Mouse (Mus musculus) stomach, embryonic 14.5 days (tissue): ENCODE results near the gene Paqr7. TPM values are rescaled to one million over a fixed set of nuclear protein-coding genes. Genes with fewer than 3 reads are reported as not detected.

ENCODE experiments used
- ATAC-seq: fragments of 200-750 bp; cut with Nextera tagmentation; 2 replicates; pipeline ENCODE4 v1.8.0; 2017; ENCODE audit warnings: low read depth, moderate TSS enrichment; ENCODE audit not compliant: insufficient number of reproducible peaks, insufficient read depth, low FRiP score
- H3K27ac ChIP-seq: fragments of 300-500 bp; sonication (generic); 2 replicates; pipeline ENCODE4 v1.5.1; 2014; ENCODE audit warnings: mild to moderate bottlenecking, low read length, moderate library complexity, mixed read lengths
- H3K27me3 ChIP-seq: fragments of 300-500 bp; sonication (generic); 2 replicates; pipeline ENCODE4 v1.6.1; 2014; ENCODE audit warnings: low read length, control low read depth, mixed read lengths; ENCODE audit not compliant: control insufficient read depth, insufficient read depth
- H3K36me3 ChIP-seq: fragments of 300-500 bp; sonication (generic); 2 replicates; pipeline ENCODE4 v1.6.1; 2014; ENCODE audit warnings: mild to moderate bottlenecking, control low read depth, low read length, moderate library complexity, mixed read lengths; ENCODE audit not compliant: control insufficient read depth, insufficient read depth
- H3K4me1 ChIP-seq: fragments of 300-500 bp; sonication (generic); 2 replicates; pipeline ENCODE4 v1.6.1; 2014; ENCODE audit warnings: low read length, control low read depth, mixed read lengths; ENCODE audit not compliant: control insufficient read depth, insufficient read depth
- H3K4me2 ChIP-seq: fragments of 300-500 bp; sonication (generic); replicated peaks from 2 replicates; pipeline ENCODE4 v1.6.1; 2014; ENCODE audit warnings: low read depth, low read length, control low read depth
- H3K4me3 ChIP-seq: fragments of 300-500 bp; sonication (generic); 2 replicates; pipeline ENCODE4 v1.5.1; 2014; ENCODE audit warnings: low read depth, low read length, control low read depth
- H3K9ac ChIP-seq: fragments of 300-500 bp; sonication (generic); replicated peaks from 2 replicates; pipeline ENCODE4 v1.6.1; 2014; ENCODE audit warnings: low read depth, mild to moderate bottlenecking, control low read depth, low read length, moderate library complexity, mixed read lengths
- H3K9me3 ChIP-seq: fragments of 300-500 bp; sonication (generic); 2 replicates; pipeline ENCODE4 v1.6.1; 2016; ENCODE audit warnings: low read depth, low read length, control low read depth; ENCODE audit not compliant: control insufficient read depth
- WGBS: fragments of 180-500 bp; shearing (Covaris S2); extraction: QIAGEN DNeasy Blood & Tissue Kit; methylation state at CpG from one replicate; pipeline ENCODE4 v1.1.7; 2014; 5-methylcytosine and 5-hydroxymethylcytosine counted together
- polyA plus RNA-seq: library from polyadenylated mRNA; unstranded; fragments of >200 nt; fragmentation: Nextera tagmentation; extraction: Ambion mirVana; gene quantifications from 2 replicates; pipeline ENCODE4 v1.2.1, GENCODE M21; 2014

The Paqr7 gene
- polyA plus RNA-seq, 1 experiment from 2014 or later, result 2.3 TPM

DNA sequence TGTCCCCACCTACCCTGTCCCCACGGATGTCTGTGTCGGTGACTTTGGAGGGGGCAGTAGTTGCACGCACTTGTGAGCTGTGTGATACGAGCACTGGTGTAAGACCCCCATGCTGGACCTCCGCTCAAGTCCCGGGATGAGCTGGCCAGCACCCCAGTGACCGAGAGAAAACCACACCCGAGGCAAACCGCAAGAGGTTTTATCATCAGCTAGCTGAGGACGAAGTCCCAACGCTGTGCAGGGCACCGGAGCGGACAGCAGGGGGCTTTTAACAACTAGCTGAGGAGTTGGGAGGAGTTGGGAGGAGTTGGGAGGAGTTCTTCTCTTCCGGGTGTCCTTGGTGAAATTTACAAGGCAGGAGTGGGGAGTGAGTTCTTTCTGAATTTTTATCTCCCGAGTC, 16.3 kb downstream of the Paqr7 start:
- H3K9me3 ChIP-seq, result no peaks in the 10 kb centered on the region
- H3K4me1 ChIP-seq, result peaks cover 6% of the 10 kb centered on the region; the same call in 1 of the 2 replicates
- no peaks in the 10 kb centered on the region for H3K36me3 ChIP-seq
- ATAC-seq, result no peak
- 15% methylated on average over 15 of the region's 15 CpGs for whole genome bisulfite sequencing
- peak overlapping the region; percentile 35 for H3K4me2 ChIP-seq
- H3K9ac ChIP-seq, result 0 out of 2 replicates have a peak overlapping the region, but pooled peaks have one; percentile 14
- H3K27ac ChIP-seq, result no peak overlapping the region
- H3K4me3 ChIP-seq, result peak overlapping the region; percentile 12; the same call in 1 of the 2 replicates
- no peaks in the 10 kb centered on the region for H3K27me3 ChIP-seq

DNA sequence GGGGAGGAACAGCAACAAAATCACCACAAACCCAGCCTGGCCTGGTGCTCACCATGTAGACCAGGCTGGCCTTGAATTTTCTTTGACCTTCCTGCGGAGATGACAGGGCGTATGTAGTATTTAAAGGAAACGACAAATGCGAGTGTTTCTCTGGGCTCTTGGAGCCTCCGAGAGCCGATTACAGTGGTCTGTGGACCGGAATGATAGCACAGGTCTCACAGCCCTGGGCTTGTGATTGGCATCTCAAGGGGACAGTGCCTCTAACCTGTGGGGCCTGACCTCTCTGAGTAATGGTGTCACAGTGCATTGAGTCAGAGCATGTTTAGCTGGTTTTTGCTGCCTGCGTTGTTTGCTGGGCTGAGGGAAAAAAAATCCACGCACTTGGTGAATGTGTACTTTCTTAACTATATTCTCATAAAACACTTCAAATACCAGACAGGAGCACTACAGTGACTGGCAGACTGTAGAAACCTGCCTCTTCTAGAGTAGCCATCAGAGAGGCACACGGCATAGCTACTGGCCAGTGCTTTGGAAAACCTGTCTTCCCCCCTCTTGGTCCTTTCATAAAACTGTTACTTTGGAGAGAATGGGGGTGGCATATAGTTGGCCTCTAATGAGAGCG, 17.9 kb downstream of the Paqr7 start:
- Histone ChIP-seq H3K4me3 (no peak overlapping the region), H3K27me3 (no peaks in the 10 kb centered on the region), H3K4me1 (peaks cover 6% of the 10 kb centered on the region; the same call in 1 of the 2 replicates), H3K9ac (no peak overlapping the region), H3K9me3 (no peaks in the 10 kb centered on the region), H3K27ac (no peak overlapping the region), H3K36me3 (no peaks in the 10 kb centered on the region), H3K4me2 (no peak overlapping the region)
- WGBS, result 85% methylated on average over 11 of the region's 11 CpGs
- ATAC-seq, result no peak

DNA sequence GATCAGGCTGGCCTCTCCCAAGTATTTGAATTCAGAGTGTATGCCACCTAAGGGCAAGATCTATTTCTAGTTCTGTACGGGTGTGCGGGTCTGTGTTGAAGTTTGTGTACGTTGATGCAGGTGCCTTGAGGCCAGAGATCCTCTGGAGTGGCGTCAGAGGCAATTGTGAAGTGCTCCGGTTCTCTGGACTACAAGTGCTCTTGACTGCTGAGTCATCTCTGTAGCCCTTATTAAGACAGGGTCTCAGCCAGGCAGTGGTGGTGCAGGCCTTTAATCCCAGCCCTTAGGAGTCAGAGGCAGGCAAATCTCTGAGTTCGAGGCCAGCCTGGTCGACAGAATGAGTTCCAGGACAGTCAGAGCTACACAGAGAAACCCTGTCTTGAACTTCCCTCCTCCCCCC, 19.1 kb downstream of the Paqr7 start:
- no peak for ATAC-seq
- WGBS, result 80% methylated on average over 7 of the region's 7 CpGs
- no peak overlapping the region for H3K9ac ChIP-seq

DNA sequence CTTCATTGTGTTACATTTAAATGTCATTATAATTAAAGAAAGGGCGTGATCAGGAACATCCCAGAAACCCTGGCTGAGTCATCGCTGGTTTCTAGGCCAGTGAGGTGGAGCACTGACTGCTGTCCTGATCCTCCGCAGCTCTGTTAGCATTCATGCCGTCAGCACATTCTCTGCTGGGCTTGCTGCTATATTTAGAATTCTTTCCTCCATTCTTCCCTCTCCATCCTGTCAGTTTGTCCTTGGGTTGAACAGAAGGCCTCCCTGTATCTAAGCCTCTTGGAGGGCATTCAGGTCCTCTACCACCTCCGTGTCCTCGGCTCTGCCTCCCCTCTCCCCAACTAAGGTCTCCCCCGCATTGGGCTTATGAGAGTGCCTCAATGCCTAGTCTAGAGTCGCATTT, 20.5 kb downstream of the Paqr7 start:
- WGBS, result 63% methylated on average over 8 of the region's 8 CpGs
- no peak for ATAC-seq
- H3K4me2 ChIP-seq, result no peak overlapping the region
- no peaks in the 10 kb centered on the region for H3K9me3 ChIP-seq
- no peak overlapping the region for H3K9ac ChIP-seq
- H3K4me1 ChIP-seq, result peaks cover 6% of the 10 kb centered on the region; the same call in 1 of the 2 replicates
- H3K27me3 ChIP-seq, result no peaks in the 10 kb centered on the region
- H3K36me3 ChIP-seq, result no peaks in the 10 kb centered on the region
- no peak overlapping the region for H3K4me3 ChIP-seq
- 0 out of 2 replicates have a peak overlapping the region, but pooled peaks have one; percentile 29 for H3K27ac ChIP-seq

More for the DNA sequence above, 19.1 kb downstream of the Paqr7 start:
- no peak overlapping the region for H3K27ac ChIP-seq
- H3K4me3 ChIP-seq, result no peak overlapping the region
- H3K4me2 ChIP-seq, result no peak overlapping the region
- no peaks in the 10 kb centered on the region for H3K36me3 ChIP-seq
- H3K27me3 ChIP-seq, result no peaks in the 10 kb centered on the region
- H3K9me3 ChIP-seq, result no peaks in the 10 kb centered on the region
- H3K4me1 ChIP-seq, result peaks cover 6% of the 10 kb centered on the region; the same call in 1 of the 2 replicates

DNA sequence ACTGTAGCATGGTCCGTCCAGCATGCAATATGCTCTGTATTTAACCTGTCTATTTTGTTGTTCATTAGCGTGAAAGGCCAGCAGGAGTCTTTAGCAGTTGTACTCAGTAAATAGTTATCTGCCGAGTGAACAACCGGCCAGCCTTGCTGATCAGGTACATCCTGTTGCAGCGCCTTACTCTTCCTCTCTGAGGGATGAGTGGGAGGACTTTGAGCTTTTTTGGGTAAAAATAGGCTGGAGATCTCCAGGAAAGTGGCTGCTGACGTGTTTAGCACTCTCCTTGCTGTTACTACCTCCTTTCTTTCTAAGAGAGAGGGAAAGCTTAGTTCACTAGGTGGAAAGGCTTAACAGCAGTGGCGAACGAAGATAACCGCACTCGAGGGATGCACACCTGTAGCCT, 21.2 kb downstream of the Paqr7 start:
- Histone ChIP-seq H3K4me1 (peaks cover 1% of the 10 kb centered on the region; the same call in 1 of the 2 replicates), H3K4me3 (no peak overlapping the region), H3K9me3 (no peaks in the 10 kb centered on the region), H3K36me3 (0 out of 2 replicates have a peak, but pooled peaks cover 3% of the 10 kb centered on the region), H3K9ac (no peak overlapping the region), H3K4me2 (no peak overlapping the region), H3K27ac (no peak overlapping the region), H3K27me3 (no peaks in the 10 kb centered on the region)
- no peak for ATAC-seq
- 88% methylated on average over 10 of the region's 10 CpGs for WGBS

DNA sequence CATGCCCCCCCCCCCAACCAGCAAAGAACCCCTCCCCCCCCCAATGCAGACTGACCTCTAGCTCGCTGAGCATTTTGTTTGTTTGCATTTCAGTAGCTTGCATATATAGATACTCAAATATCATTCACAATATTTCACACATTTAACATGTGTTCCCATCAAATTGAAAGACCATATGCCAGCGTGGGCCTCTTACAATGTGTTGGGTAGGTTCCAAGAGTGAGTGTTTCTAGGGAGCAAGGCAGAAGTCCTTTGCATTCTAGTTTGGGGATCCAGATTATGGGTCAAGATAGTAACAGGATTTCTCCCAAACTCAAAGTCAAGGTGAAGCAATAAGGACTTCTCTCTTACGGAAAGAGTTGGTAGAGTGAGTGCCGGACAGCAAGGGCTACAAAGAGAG, 22.0 kb downstream of the Paqr7 start:
- no peak for ATAC-seq
- H3K9ac ChIP-seq, result no peak overlapping the region
- no peaks in the 10 kb centered on the region for H3K4me1 ChIP-seq
- H3K27ac ChIP-seq, result no peak overlapping the region
- no peaks in the 10 kb centered on the region for H3K27me3 ChIP-seq
- H3K9me3 ChIP-seq, result no peaks in the 10 kb centered on the region
- H3K4me2 ChIP-seq, result no peak overlapping the region
- H3K36me3 ChIP-seq, result 0 out of 2 replicates have a peak, but pooled peaks cover 7% of the 10 kb centered on the region
- no peak overlapping the region for H3K4me3 ChIP-seq
- WGBS, result 87% methylated on average over 4 of the region's 4 CpGs

DNA sequence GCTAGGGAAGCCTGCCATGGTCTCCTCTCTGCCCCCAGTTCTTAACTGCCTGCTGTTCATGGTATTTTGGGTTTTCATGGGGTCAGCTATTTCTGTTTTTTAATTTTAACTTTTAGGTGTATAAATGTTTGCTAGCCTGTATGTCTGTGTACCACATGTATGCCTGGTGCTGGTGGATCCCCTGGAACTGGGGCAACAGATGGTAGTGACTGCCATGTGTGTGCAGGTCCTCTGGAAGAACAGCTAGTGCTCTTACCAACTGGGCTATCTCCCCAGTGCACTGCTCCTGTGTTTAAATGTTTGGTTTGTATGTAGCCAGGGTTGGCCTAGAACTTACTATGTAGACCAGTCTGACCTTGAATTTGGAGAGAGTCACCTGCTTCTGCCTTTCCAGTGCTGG, 22.8 kb downstream of the Paqr7 start:
- Histone ChIP-seq H3K9me3 (no peaks in the 10 kb centered on the region), H3K36me3 (0 out of 2 replicates have a peak, but pooled peaks cover 7% of the 10 kb centered on the region), H3K4me2 (no peak overlapping the region), H3K27me3 (no peaks in the 10 kb centered on the region), H3K27ac (no peak overlapping the region), H3K4me3 (no peak overlapping the region), H3K9ac (no peak overlapping the region), H3K4me1 (no peaks in the 10 kb centered on the region)
- ATAC-seq, result no peak

DNA sequence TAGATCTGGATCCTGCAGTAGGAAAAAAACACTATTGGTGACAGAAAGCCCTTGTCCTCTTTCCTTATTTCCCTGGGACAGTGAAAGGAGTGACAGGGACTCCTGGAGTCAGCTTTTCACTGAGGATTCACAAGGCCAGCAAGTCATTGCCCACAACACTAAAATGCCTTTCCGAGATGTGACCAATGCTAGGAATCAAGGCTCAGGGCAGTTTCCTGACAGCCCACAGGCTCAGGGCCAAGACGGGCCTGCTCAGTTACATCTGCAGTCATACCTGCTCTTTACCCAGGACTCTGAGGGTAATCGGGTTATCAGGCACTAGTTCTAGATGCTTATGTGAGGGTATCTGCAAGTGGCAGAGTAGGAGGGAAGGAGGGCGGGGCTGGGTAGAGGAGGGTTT, 26.9 kb downstream of the Paqr7 start:
- Histone ChIP-seq H3K27me3 (no peaks in the 10 kb centered on the region), H3K27ac (no peak overlapping the region), H3K9ac (no peak overlapping the region), H3K36me3 (peaks cover 37% of the 10 kb centered on the region), H3K4me2 (no peak overlapping the region), H3K4me3 (no peak overlapping the region), H3K9me3 (no peaks in the 10 kb centered on the region), H3K4me1 (no peaks in the 10 kb centered on the region)
- no peak for ATAC-seq
- 91% methylated on average over 4 of the region's 4 CpGs for WGBS

DNA sequence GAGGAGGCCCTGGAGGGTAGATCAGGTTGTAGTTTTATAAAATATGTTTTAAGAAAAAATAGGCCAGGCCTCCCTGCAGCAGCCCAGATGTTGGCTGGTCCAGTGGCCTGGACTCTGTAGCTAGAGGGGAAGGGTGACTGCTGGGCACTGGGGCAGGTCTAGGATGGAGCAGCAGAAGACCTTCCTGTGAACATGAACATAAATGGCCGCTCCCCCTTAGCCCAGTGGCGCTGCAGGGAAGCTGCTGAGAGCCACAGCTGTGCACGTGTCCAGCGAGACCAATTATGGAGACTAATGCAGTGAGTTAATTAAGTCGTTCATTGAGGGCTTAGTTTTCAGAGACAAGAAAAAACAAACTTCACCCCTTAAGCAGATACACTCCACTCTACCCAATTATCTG, 29.3 kb downstream of the Paqr7 start:
- no peak overlapping the region for H3K27ac ChIP-seq
- no peak overlapping the region for H3K4me3 ChIP-seq
- no peaks in the 10 kb centered on the region for H3K27me3 ChIP-seq
- WGBS, result 62% methylated on average over 5 of the region's 5 CpGs
- ATAC-seq, result no peak
- no peaks in the 10 kb centered on the region for H3K4me1 ChIP-seq
- no peaks in the 10 kb centered on the region for H3K9me3 ChIP-seq
- H3K9ac ChIP-seq, result no peak overlapping the region
- no peak overlapping the region for H3K4me2 ChIP-seq
- peaks cover 56% of the 10 kb centered on the region for H3K36me3 ChIP-seq
